Mouse (Mus musculus) fibroblast of lung, adult 2 months (primary cell): ENCODE results near the gene Fastkd5.
"Not testable (repeated sequence)": the region's sequence is repeated elsewhere in the genome, so short reads cannot be mapped to it uniquely, and the experiment has no call there.

Source experiments
- DNase-seq: peaks from one replicate; pipeline ENCODE4 v3.0.0-alpha.2; 2011; ENCODE audit warnings: low read depth

Fastkd5 gene

DNA sequence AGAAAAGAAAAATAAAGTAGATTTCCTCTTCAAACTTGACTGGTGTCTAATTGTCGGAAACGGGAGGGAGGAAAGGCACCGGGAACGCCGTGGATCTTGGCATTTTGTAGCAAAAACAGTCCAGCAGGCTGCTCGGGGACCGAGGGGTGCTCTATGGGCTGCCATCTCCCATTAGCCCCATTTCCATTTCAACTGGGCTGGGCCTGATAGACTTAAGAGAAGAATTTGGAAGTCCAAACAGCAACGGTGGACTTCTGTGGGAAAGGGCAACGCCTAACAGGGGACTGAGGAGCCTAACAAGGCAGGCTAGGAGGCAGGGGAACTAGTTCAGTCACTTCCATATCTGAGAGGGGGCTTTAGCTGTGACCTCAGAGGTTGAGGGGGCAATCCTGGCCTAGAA is 52.8 kb downstream of the Fastkd5 start:
- no peak for DNase-seq

GRCm38 (mm10) chr2:130576564-130576963 is 53.3 kb downstream of the Fastkd5 start:
- not testable (repeated sequence) for DNase-seq

- DNase-seq = no peak
Measured at GRCm38 (mm10) chr2:130575873-130576272, 54.0 kb downstream of the Fastkd5 start, which contains the start of gene Oxt. Gene Oxt, plus strand, starts transcription at chr2:130576173.

DNA sequence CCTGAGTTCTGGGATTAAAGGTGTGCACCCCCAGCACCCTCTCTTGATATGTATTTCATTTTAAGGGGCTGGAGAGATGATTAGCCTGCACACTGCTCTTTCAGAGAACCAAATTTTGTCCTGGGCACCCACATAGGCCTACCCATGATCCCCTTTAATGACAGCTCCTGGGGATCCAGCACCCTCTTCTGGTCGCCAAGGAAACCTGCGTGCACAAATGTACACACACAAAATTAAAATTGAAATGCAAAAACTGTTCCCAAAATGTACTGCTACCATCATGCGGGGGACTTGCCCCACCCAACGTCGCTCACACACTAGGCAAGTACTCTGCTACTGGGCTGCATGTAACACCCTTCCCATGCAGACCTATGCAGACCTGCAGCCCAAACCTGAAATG is 54.9 kb downstream of the Fastkd5 start:
- DNase-seq = no peak

GRCm38 (mm10) chr2:130569926-130570325 is 59.9 kb downstream of the Fastkd5 start:
- no peak for DNase-seq

GRCm38 (mm10) chr2:130568921-130569320 is 60.9 kb downstream of the Fastkd5 start:
- DNase-seq = no peak

DNA sequence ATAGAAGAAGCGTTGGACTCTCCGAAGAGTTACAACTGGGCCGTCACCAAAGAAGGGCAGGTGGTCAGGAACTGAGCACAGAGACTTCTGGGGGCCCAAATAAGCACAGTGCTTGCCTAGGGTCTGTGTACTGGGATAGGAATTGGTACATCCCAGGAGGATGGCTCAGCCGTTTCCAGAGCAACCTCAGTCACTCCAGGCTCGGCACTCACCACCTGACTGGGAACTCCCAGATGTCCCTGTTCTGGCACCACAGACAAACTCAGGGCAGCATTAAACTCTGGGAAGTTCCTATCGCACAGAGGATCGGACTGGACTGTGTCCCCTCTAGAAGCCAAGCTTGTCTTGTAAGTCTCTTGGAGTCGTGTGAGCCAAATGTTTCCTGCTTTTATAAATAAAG is 64.8 kb downstream of the Fastkd5 start:
- DNase-seq = no peak

DNA sequence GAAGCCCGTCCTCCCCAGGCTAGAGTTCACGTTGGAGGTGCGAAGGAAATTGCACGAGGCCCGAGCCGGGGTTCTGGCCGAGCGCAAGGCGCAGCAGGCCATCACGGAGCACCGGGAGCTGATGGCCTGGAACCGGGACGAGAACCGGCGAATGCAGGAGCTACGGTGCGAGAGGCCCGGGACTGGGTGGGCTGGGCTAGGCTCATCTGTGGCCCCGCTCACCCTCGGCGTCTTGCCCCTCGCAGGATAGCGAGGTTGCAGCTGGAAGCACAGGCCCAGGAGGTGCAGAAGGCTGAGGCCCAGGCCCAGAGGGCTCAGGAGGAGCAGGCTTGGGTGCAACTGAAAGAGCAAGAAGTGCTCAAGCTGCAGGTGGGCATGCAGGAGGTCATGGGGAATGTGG is 65.8 kb downstream of the Fastkd5 start:
- no peak for DNase-seq
